Mouse (Mus musculus): ENCODE results near the gene 2510002D24Rik. TPM values are rescaled to one million over a fixed set of nuclear protein-coding genes. Genes with fewer than 3 reads are reported as not detected.

The 2510002D24Rik gene
- total RNA-seq, 1 experiment = 10.5 TPM

GRCm38 (mm10) chr16:18884044-18884443 lies 47.7 kb downstream of the 2510002D24Rik start:
- TF ChIP-seq ZC3H11A (IDR thresholded peaks at IDR 0.05; ENCODE audit: borderline replicate concordance, low read depth, low read length) = no peak
- no peak for TF ChIP-seq CHD2 (IDR thresholded peaks at IDR 0.05; ENCODE audit: low read depth, low read length)
- no peak for TF ChIP-seq ZNF384 (IDR thresholded peaks at IDR 0.05; ENCODE audit: low read depth, low read length)
- TF ChIP-seq HCFC1 (IDR thresholded peaks at IDR 0.05; ENCODE audit: borderline replicate concordance, insufficient read depth, low read length) = no peak
- TF ChIP-seq MAFK (IDR thresholded peaks at IDR 0.05; ENCODE audit: insufficient read depth, low read depth, low read length) = no peak
- no peak overlapping the region for H3K27ac ChIP-seq (ENCODE audit: insufficient read depth, low read depth, low read length, poor library complexity, severe bottlenecking)
- H3K9ac ChIP-seq (ENCODE audit: insufficient read depth, low read depth, low read length, poor library complexity, severe bottlenecking) = no peak overlapping the region
- in situ Hi-C loops (cut with MboI; ENCODE audit: low sequenced_read_pairs in 2 of 2, unreplicated experiment in 2 of 2) = no loop called here
- no peaks in the 10 kb centered on the region for H3K9me3 ChIP-seq (ENCODE audit: control insufficient read depth, insufficient read depth, low read depth, low read length)
- H3K4me1 ChIP-seq (ENCODE audit: control insufficient read depth in 2 of 2, insufficient read depth in 2 of 2, low read length in 2 of 2, poor library complexity in 1 of 2) = no peaks in the 10 kb centered on the region
- no peaks in the 10 kb centered on the region; the same call in 1 of the 2 replicates for H3K36me3 ChIP-seq (ENCODE audit: control insufficient read depth, insufficient read depth, low read length, poor library complexity, severe bottlenecking)
- H3K4me3 ChIP-seq (ENCODE audit: insufficient read depth in 1 of 2, low read depth in 1 of 2, low read length in 2 of 2, poor library complexity in 1 of 2, severe bottlenecking in 1 of 2) = no peak overlapping the region
- no peak for DNase-seq (ENCODE audit: low read depth, low spot score)

Other genes starting within 250 kb of the 2510002D24Rik start
- gene Tbx1, start 245.9 kb upstream of the 2510002D24Rik start, total RNA-seq (2012; rRNA removed) = 0.11 and 0.27 TPM in 2 replicates
- gene Gp1bb, start 214.2 kb upstream of the 2510002D24Rik start, total RNA-seq (2012; rRNA removed) = 0.11 TPM in 1 of 2 replicates, not detected in the other
- gene Gm49601, start 210.2 kb upstream of the 2510002D24Rik start, total RNA-seq (2012; rRNA removed) = 0.85 and 1.7 TPM in 2 replicates
- gene Sept5, start 206.6 kb upstream of the 2510002D24Rik start, total RNA-seq (2012; rRNA removed) = 0.74 and 3.0 TPM in 2 replicates
- 2.5 and 9.1 TPM in 2 replicates for gene Cldn5, start 59.7 kb upstream of the 2510002D24Rik start, total RNA-seq (2012; rRNA removed)
- 49.0 and 49.2 TPM in 2 replicates for gene Ufd1, start 24.8 kb upstream of the 2510002D24Rik start, total RNA-seq (2012; rRNA removed)
- 52.5 and 53.5 TPM in 2 replicates for gene Cdc45, start 24.6 kb upstream of the 2510002D24Rik start, total RNA-seq (2012; rRNA removed)
- 1.4 TPM in 1 of 2 replicates, not detected in the other for gene Gm28539, start within 50 bp of the 2510002D24Rik start, total RNA-seq (2012; rRNA removed)
- gene Mrpl40, start 40.3 kb downstream of the 2510002D24Rik start, total RNA-seq (2012; rRNA removed) = 58.5 and 73.9 TPM in 2 replicates
- 58.2 and 67.3 TPM in 2 replicates for gene Hira, start 40.5 kb downstream of the 2510002D24Rik start, total RNA-seq (2012; rRNA removed)